Mouse (Mus musculus) kidney, embryonic 16.5 days (tissue): Measurements from ENCODE around the gene 1700016D06Rik. TPM values are rescaled to one million over a fixed set of nuclear protein-coding genes. Genes with fewer than 3 reads are reported as not detected.

Source experiments
- ATAC-seq: fragments of 200-750 bp; cut with Nextera tagmentation; 2 replicates; pipeline ENCODE4 v1.8.0; 2017; ENCODE audit warnings: moderate TSS enrichment; ENCODE audit not compliant: low FRiP score, low TSS enrichment
- H3K27ac ChIP-seq: fragments of 300-500 bp; sonication (generic); 2 replicates; pipeline ENCODE4 v1.5.1; 2014; ENCODE audit warnings: low read length
- H3K27me3 ChIP-seq: fragments of 300-500 bp; sonication (generic); 2 replicates; pipeline ENCODE4 v1.6.1; 2014; ENCODE audit warnings: low read length, control low read depth, mixed read lengths; ENCODE audit not compliant: insufficient read depth
- H3K36me3 ChIP-seq: fragments of 300-500 bp; sonication (generic); 2 replicates; pipeline ENCODE4 v1.6.1; 2014; ENCODE audit warnings: low read length, control low read depth, mixed read lengths; ENCODE audit not compliant: insufficient read depth
- H3K4me1 ChIP-seq: fragments of 300-500 bp; sonication (generic); 2 replicates; pipeline ENCODE4 v1.6.1; 2014; ENCODE audit warnings: low read length, control low read depth, mixed read lengths; ENCODE audit not compliant: insufficient read depth
- H3K4me2 ChIP-seq: fragments of 300-500 bp; sonication (generic); replicated peaks from 2 replicates; pipeline ENCODE4 v1.6.1; 2014; ENCODE audit warnings: low read depth, low read length
- H3K4me3 ChIP-seq: fragments of 300-500 bp; sonication (generic); 2 replicates; pipeline ENCODE4 v1.5.1; 2014; ENCODE audit warnings: mild to moderate bottlenecking, low read length
- H3K9ac ChIP-seq: fragments of 300-500 bp; sonication (generic); replicated peaks from 2 replicates; pipeline ENCODE4 v1.6.1; 2014; ENCODE audit warnings: low read length
- H3K9me3 ChIP-seq: fragments of 300-500 bp; sonication (generic); 2 replicates; pipeline ENCODE4 v1.6.1; 2016; ENCODE audit warnings: low read length, control low read depth
- WGBS: fragments of 180-500 bp; shearing (Covaris S2); extraction: QIAGEN DNeasy Blood & Tissue Kit; methylation state at CpG from one replicate; pipeline ENCODE4 v1.1.7; 2014; 5-methylcytosine and 5-hydroxymethylcytosine counted together
- polyA plus RNA-seq: library from polyadenylated mRNA; unstranded; fragments of >200 nt; fragmentation: Nextera tagmentation; extraction: Ambion mirVana; gene quantifications from 2 replicates; pipeline ENCODE4 v1.2.1, GENCODE M21; 2015

Gene 1700016D06Rik
- 0.26 TPM in 1 of 2 replicates, not detected in the other for polyA plus RNA-seq

GRCm38 (mm10) chr8:11701033-11701362 lies at the start of gene 1700016D06Rik:
Gene 1700016D06Rik (minus strand): TSS chr8:11701063.
- Histone ChIP-seq H3K36me3 (no peaks in the 10 kb centered on the region), H3K27ac (no peak within 1 kb of the TSS), H3K9me3 (no peaks in the 10 kb centered on the region), H3K27me3 (no peaks in the 10 kb centered on the region), H3K4me2 (peak within 1 kb of the TSS; percentile 47), H3K9ac (no peak within 1 kb of the TSS), H3K4me1 (peaks cover 11% of the 10 kb centered on the region; the same call in 1 of the 2 replicates), H3K4me3 (peak within 1 kb of the TSS; percentile 23; the same call in 1 of the 2 replicates)
- 55% methylated on average over 6 of the region's 6 CpGs for WGBS
- no peak for ATAC-seq

- no peak overlapping the region for H3K9ac ChIP-seq
- no peak overlapping the region for H3K4me3 ChIP-seq
- H3K9me3 ChIP-seq = no peaks in the 10 kb centered on the region
- 66% methylated on average over 6 of the region's 6 CpGs for WGBS
- H3K36me3 ChIP-seq = no peaks in the 10 kb centered on the region
- no peak for ATAC-seq
- H3K4me1 ChIP-seq = 0 out of 2 replicates have a peak, but pooled peaks cover 8% of the 10 kb centered on the region
- no peak overlapping the region for H3K4me2 ChIP-seq
- no peak overlapping the region for H3K27ac ChIP-seq
- no peaks in the 10 kb centered on the region for H3K27me3 ChIP-seq
Measured at GRCm38 (mm10) chr8:11749472-11749871, 48.6 kb upstream of the 1700016D06Rik start.

- no peak overlapping the region for H3K27ac ChIP-seq
- H3K4me3 ChIP-seq = no peak overlapping the region
- H3K36me3 ChIP-seq = no peaks in the 10 kb centered on the region
- WGBS = 49% methylated on average over 11 of the region's 11 CpGs
- no peak overlapping the region for H3K4me2 ChIP-seq
- H3K27me3 ChIP-seq = no peaks in the 10 kb centered on the region
- H3K9ac ChIP-seq = no peak overlapping the region
- 0 out of 2 replicates have a peak, but pooled peaks have one; percentile 12 for ATAC-seq
- no peaks in the 10 kb centered on the region for H3K9me3 ChIP-seq
- H3K4me1 ChIP-seq = peaks cover 11% of the 10 kb centered on the region; the same call in 1 of the 2 replicates
Measured at GRCm38 (mm10) chr8:11746850-11747600, 46.2 kb upstream of the 1700016D06Rik start.

DNA sequence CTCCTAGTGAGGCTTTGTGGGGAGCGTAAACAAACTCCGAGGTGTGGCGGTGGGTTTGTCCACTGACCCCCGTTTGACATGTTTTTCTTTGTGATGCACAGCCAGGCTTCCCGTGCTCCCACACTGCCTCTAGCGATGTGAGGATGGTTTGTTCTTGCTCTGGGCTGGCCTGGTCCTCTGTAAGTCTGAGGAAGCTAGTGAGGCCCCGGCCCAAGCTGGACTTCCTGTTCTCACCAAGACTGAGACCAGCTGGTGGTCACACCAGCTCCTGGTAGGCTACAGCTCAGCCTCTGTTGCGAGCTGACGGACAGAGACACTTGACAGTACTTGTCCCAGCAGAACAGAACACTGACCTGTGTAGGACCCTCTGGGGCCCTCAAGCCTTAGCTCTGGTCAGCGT lies 42.7 kb upstream of the 1700016D06Rik start:
- no peaks in the 10 kb centered on the region for H3K9me3 ChIP-seq
- 38% methylated on average over 10 of the region's 10 CpGs for WGBS
- no peak overlapping the region for H3K9ac ChIP-seq

DNA sequence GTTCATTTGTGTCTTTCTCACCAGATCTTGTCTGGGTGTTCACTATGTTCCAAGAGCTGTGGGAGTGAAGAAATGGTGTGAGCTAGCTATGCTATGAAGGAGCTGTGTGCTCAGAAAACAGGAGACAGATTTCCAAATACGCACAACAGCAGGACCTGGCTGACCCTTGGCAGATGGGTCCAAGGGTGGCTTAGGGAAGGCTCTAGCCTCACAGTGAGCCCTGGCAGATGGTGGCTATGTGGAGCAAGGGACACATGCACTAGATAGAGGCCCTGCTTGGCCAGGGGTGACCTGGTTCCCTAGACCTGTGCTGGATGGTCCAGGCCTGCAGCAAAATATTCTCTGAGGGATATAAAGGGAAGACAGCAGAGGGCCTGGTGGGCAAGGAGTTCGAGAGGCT lies 40.0 kb upstream of the 1700016D06Rik start:
- no peaks in the 10 kb centered on the region for H3K36me3 ChIP-seq
- H3K4me2 ChIP-seq = no peak overlapping the region
- H3K27me3 ChIP-seq = no peaks in the 10 kb centered on the region
- no peaks in the 10 kb centered on the region for H3K9me3 ChIP-seq
- WGBS = 80% methylated on average over 2 of the region's 2 CpGs
- no peak overlapping the region for H3K9ac ChIP-seq
- no peak for ATAC-seq
- H3K4me1 ChIP-seq = peaks cover 3% of the 10 kb centered on the region; the same call in 1 of the 2 replicates
- H3K4me3 ChIP-seq = no peak overlapping the region
- no peak overlapping the region for H3K27ac ChIP-seq

More for the DNA sequence above, 42.7 kb upstream of the 1700016D06Rik start:
- H3K27ac ChIP-seq = no peak overlapping the region
- no peaks in the 10 kb centered on the region for H3K27me3 ChIP-seq
- peaks cover 11% of the 10 kb centered on the region; the same call in 1 of the 2 replicates for H3K4me1 ChIP-seq
- H3K4me2 ChIP-seq = no peak overlapping the region
- 0 out of 2 replicates have a peak, but pooled peaks have one; percentile 31 for ATAC-seq
- no peak overlapping the region for H3K4me3 ChIP-seq
- H3K36me3 ChIP-seq = no peaks in the 10 kb centered on the region

- Histone ChIP-seq H3K36me3 (no peaks in the 10 kb centered on the region), H3K27ac (no peak overlapping the region), H3K4me1 (peaks cover 3% of the 10 kb centered on the region; the same call in 1 of the 2 replicates), H3K9me3 (no peaks in the 10 kb centered on the region), H3K4me2 (no peak overlapping the region), H3K4me3 (no peak overlapping the region), H3K9ac (no peak overlapping the region), H3K27me3 (no peaks in the 10 kb centered on the region)
- 80% methylated on average over 5 of the region's 5 CpGs for WGBS
- no peak for ATAC-seq
Measured at GRCm38 (mm10) chr8:11739082-11739481, 38.2 kb upstream of the 1700016D06Rik start.

DNA sequence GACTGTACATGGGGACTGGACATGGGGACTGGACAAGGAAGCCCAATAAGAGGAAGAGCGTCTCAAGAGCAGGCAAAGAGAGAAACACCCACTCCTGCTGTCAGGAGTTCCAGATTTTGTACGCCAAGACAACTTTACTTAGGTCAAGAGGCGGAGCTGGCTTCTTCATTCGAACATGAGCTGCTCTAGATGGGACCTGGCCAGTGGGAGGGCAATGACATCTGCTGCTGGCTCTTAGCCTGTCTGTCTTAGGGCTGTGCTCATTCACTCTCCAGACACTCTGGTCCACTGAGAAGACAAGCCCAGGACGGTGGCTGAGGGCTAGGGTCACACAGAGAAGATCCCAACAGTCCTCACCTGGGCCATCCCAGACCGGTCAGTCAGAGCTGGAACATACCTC lies 36.2 kb upstream of the 1700016D06Rik start:
- Histone ChIP-seq H3K4me3 (no peak overlapping the region), H3K4me1 (no peaks in the 10 kb centered on the region), H3K9ac (no peak overlapping the region), H3K36me3 (no peaks in the 10 kb centered on the region), H3K27ac (no peak overlapping the region), H3K4me2 (no peak overlapping the region), H3K9me3 (no peaks in the 10 kb centered on the region), H3K27me3 (no peaks in the 10 kb centered on the region)
- ATAC-seq = no peak
- 76% methylated on average over 6 of the region's 6 CpGs for whole genome bisulfite sequencing

DNA sequence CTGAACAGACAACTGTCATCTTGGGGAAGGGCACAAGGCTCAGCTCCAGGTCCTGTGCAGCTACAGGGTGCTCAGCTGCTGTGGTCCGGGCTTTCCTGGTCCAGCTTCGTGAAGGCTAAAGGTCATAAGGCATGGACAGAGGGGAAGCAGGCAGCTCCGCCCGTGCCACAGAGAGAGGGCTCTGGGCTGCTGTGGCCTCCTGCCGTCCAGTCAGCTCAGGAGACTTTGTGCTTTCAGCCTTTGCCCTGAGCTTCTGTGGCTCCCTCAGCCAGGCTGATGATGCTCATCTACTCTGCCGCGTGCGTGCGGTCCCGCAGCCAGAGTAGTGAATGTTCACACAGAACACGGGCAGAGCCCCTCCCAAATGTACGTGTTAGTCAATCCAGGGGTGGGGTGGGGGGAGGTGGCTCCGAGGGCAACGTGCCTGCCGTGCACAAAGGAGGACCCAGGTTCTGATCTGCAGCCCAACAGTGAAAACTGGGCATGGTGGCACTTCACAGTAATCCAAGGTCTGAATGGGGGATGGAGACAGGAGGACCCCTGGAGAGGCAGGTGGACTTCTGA lies 34.9 kb upstream of the 1700016D06Rik start:
- H3K4me2 ChIP-seq = no peak overlapping the region
- 74% methylated on average over 15 of the region's 15 CpGs for WGBS
- peak; percentile 69 for ATAC-seq
- H3K9me3 ChIP-seq = no peaks in the 10 kb centered on the region
- H3K4me3 ChIP-seq = no peak overlapping the region
- no peaks in the 10 kb centered on the region for H3K27me3 ChIP-seq
- no peak overlapping the region for H3K9ac ChIP-seq
- H3K36me3 ChIP-seq = no peaks in the 10 kb centered on the region
- no peaks in the 10 kb centered on the region for H3K4me1 ChIP-seq
- no peak overlapping the region for H3K27ac ChIP-seq

DNA sequence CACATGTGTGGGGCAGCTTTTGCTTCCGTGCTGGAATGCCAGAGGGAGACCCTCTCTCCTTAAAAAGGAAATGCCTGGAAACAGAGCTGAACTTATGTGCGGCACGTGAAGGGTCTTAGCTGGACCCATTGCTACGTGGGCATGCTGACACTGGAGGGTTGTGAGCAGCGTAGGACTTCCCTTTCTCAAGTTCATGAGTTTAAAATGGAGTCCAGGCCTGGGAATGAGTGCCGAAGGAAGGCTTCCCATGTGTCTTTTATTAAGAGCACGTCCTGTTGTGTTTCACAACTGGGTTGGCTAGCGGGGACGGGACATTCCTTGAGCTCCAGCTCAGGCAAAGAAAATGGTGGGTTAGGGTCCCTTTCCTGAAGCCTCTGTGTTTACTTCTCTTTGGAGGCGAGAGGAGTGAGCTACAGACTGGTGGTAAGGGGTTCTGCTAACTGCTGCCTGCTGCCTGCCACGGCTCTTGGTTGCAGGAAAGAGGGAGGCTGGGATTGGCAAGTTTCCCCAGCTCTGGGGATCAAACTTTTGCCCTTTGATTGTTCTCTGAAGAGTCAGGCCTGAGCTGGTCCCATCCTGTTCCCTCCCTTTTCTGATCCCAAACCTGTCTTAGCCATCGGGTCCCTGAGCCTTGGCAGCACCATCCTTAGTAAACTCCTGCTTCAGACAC lies 29.5 kb upstream of the 1700016D06Rik start:
- Histone ChIP-seq H3K27me3 (peaks cover 50% of the 10 kb centered on the region), H3K4me3 (no peak overlapping the region), H3K27ac (no peak overlapping the region), H3K9me3 (no peaks in the 10 kb centered on the region), H3K36me3 (no peaks in the 10 kb centered on the region), H3K4me1 (peaks cover 9% of the 10 kb centered on the region; the same call in 1 of the 2 replicates), H3K4me2 (no peak overlapping the region), H3K9ac (no peak overlapping the region)
- no peak for ATAC-seq
- 76% methylated on average over 12 of the region's 12 CpGs for WGBS
